Mouse (Mus musculus): ENCODE results near the gene Gmfg. TPM values are rescaled to one million over a fixed set of nuclear protein-coding genes. Genes with fewer than 3 reads are reported as not detected.

The Gmfg gene
- polyA plus RNA-seq, 1 experiment from 2014 or later = 3.4 TPM

GRCm38 (mm10) chr7:28441776-28442485 lies 4.7 kb downstream of the Gmfg start:
- no peak overlapping the region for H3K9ac ChIP-seq
- H3K9me3 ChIP-seq = no peaks in the 10 kb centered on the region
- H3K27me3 ChIP-seq (replicated peaks) = peaks cover 5% of the 10 kb centered on the region; the same call in 1 of the 2 replicates
- H3K36me3 ChIP-seq (replicated peaks) = no peaks in the 10 kb centered on the region
- H3K4me3 ChIP-seq = no peak overlapping the region
- H3K4me2 ChIP-seq = no peak overlapping the region
- ATAC-seq (replicated peaks) = no peak
- peaks cover 8% of the 10 kb centered on the region for H3K4me1 ChIP-seq
- no peak overlapping the region for H3K27ac ChIP-seq
- WGBS = 88% methylated on average over 13 of the region's 14 CpGs

DNA sequence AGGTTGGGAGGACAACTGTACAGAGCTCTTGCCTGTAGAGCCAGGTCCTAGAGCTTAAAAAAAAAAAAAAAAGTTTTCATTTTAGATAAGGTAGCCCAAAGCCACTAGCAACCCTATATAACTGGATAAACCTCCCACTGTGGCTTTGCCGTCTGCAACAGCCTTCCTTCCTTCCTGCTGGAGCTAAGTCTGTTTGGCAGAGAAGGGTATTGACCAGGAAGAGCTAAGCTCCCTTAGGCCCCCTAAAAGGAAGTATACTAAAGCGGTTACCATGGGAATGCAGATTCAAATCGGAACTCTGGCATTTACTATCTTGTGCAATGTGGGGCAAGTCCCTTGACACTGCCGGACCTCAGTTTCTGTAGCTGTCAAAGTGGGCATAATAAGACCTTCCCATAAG lies 5.4 kb downstream of the Gmfg start:
- no peak overlapping the region for H3K9ac ChIP-seq
- no peak overlapping the region for H3K4me3 ChIP-seq
- H3K4me2 ChIP-seq = no peak overlapping the region
- no peaks in the 10 kb centered on the region for H3K9me3 ChIP-seq
- no peak for ATAC-seq (replicated peaks)
- 40% methylated on average over 4 of the region's 4 CpGs for WGBS
- no peaks in the 10 kb centered on the region for H3K36me3 ChIP-seq (replicated peaks)
- H3K27ac ChIP-seq = no peak overlapping the region
- H3K27me3 ChIP-seq (replicated peaks) = peaks cover 5% of the 10 kb centered on the region; the same call in 1 of the 2 replicates
- H3K4me1 ChIP-seq = peaks cover 12% of the 10 kb centered on the region; the same call in 1 of the 2 replicates

GRCm38 (mm10) chr7:28444344-28444974 lies 7.2 kb downstream of the Gmfg start:
- Histone ChIP-seq H3K4me1 (peaks cover 14% of the 10 kb centered on the region; the same call in 1 of the 2 replicates), H3K27me3 (replicated peaks) (peaks cover 5% of the 10 kb centered on the region; the same call in 1 of the 2 replicates), H3K9ac (no peak overlapping the region), H3K9me3 (no peaks in the 10 kb centered on the region), H3K4me2 (no peak overlapping the region), H3K36me3 (replicated peaks) (no peaks in the 10 kb centered on the region), H3K27ac (no peak overlapping the region), H3K4me3 (no peak overlapping the region)
- no peak for ATAC-seq (replicated peaks)
- 86% methylated on average over 13 of the region's 13 CpGs for WGBS

DNA sequence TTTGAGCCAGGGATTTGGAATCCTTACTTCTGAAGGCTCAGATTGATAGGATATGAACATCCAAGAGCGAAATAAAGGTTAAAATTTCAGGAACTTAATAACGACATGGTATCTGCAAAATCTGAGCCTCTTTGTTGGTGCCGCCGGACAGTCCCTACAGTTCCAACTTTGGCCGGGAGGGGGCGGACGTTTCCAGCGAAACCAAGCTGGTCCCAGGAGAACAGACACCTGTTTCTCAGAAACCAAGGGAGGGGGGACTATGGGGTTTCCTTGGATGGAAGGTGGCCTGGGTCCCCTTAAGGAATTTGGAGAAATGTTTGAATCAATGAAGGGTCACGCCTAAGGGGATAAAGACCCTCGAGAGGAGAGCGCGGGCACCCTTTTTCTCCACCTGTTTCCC lies 9.2 kb downstream of the Gmfg start:
- Histone ChIP-seq H3K27ac (no peak overlapping the region), H3K9ac (no peak overlapping the region), H3K4me3 (no peak overlapping the region), H3K4me2 (no peak overlapping the region), H3K27me3 (replicated peaks) (peaks cover 5% of the 10 kb centered on the region; the same call in 1 of the 2 replicates), H3K4me1 (peaks cover 17% of the 10 kb centered on the region; the same call in 1 of the 2 replicates), H3K36me3 (replicated peaks) (no peaks in the 10 kb centered on the region), H3K9me3 (no peaks in the 10 kb centered on the region)
- no peak for ATAC-seq (replicated peaks)
- 4% methylated on average over 12 of the region's 12 CpGs for WGBS

- H3K27me3 ChIP-seq (replicated peaks) = peaks cover 5% of the 10 kb centered on the region; the same call in 1 of the 2 replicates
- no peak overlapping the region for H3K4me3 ChIP-seq
- no peak overlapping the region for H3K9ac ChIP-seq
- H3K27ac ChIP-seq = no peak overlapping the region
- no peaks in the 10 kb centered on the region for H3K9me3 ChIP-seq
- H3K4me1 ChIP-seq = peaks cover 18% of the 10 kb centered on the region; the same call in 1 of the 2 replicates
- no peaks in the 10 kb centered on the region for H3K36me3 ChIP-seq (replicated peaks)
- no peak overlapping the region for H3K4me2 ChIP-seq
- no peak for ATAC-seq (replicated peaks)
- WGBS = 16% methylated on average over 12 of the region's 12 CpGs
These were observed 10.0 kb downstream of the Gmfg start for GRCm38 (mm10) chr7:28447101-28447830.

DNA sequence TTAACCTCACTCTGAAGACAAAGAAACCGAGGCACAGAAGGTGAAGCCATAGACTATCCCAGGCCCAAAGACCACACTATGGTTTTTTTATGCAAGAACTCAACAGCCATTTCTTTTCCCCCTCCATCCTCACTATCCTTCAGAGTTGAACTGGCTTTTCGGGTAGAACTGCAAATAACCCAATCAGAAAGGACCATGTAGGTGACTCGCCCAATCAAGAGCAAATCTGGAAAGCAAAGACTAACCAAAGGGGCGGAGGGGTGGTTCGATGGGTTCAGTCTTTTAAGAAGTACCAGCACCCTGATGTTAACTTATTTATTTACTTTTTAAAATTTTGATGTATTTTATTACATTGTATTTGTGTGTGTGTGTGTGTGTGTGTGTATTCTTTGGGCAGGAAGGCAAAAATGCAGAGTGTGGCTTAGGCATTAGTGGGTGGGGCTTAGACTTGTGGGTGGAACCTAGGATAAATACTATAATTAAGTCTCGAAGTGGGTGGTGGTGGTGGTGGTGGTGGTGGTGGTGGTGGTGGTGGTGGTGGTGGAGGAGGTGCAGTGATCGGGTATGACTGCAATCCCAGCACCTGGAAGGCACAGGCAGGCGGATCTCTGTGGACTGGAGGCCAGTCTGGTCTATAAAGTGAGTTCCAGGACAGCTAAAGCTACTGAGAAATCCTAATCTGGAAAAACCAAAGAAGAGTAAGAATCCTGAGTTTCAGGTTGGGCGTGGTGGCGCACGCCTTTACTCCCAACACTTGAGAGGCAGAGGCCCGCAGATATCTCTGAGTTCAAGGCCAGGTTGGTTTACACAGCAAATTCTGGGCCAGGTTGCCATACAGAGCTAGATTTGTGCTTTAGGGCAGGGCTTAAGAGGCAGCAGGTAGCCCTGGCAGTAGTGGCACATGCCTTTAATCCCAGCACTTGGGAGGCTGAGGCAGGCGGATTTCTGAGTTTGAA lies 10.9 kb downstream of the Gmfg start:
- Histone ChIP-seq H3K9ac (no peak overlapping the region), H3K9me3 (no peaks in the 10 kb centered on the region), H3K27ac (no peak overlapping the region), H3K27me3 (replicated peaks) (peaks cover 5% of the 10 kb centered on the region; the same call in 1 of the 2 replicates), H3K4me1 (peaks cover 23% of the 10 kb centered on the region), H3K4me2 (no peak overlapping the region), H3K4me3 (no peak overlapping the region), H3K36me3 (replicated peaks) (no peaks in the 10 kb centered on the region)
- no peak for ATAC-seq (replicated peaks)
- WGBS = 72% methylated on average over 13 of the region's 13 CpGs

DNA sequence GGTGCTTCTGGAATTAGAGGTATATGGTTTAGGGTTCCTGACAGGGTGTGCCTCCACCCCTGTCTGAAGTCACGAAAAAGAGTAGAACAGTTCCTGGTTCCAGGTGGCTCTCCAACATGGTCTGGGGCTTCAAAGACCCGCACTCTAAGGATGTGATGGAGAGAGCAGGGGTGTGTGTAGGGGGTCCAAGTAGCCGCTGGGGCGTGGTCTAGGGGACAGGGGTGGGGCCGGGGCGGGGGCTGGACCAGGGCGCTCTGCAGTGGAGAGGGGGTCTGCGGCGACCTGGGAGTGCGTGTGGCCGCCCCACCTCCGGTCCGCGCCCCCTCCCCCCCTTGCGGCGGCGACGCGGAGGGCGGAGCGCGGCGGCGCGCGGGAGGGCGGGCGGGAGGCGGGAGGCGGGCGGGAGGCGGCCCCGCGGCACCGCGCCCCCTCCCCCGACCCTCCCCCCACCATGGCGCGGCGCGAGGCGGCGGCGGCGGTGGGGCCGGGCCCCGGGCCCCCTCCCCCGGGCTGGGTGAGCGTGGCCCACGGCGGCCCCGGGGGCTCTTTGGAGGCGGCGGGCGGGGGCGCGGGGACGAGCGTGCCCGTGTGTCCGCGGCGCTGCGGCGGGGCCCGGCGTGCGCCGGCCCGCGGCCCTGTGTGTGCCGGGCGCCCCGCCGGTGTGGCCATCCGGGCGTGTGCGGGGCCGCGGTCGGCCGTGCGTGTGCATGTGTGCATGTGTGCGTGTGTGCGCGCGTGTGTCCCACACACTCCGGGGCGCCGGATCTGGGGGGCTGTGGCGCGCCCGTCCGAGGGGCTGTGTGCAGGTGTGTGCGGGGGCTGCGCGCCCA lies 14.5 kb downstream of the Gmfg start, which contains the start of gene Lrfn1:
Lrfn1 (plus strand) TSS at position 450 of the 830 bp plus-strand sequence.
- H3K36me3 ChIP-seq (replicated peaks) = peaks cover 14% of the 10 kb centered on the region
- peak within 1 kb of the TSS; percentile 91 for H3K9ac ChIP-seq
- peak within 1 kb of the TSS; percentile 79 for H3K4me2 ChIP-seq
- WGBS = under 1% methylated on average over 29 of the region's 97 CpGs
- no peaks in the 10 kb centered on the region for H3K27me3 ChIP-seq (replicated peaks)
- H3K4me1 ChIP-seq = peaks cover 28% of the 10 kb centered on the region
- H3K4me3 ChIP-seq = peak within 1 kb of the TSS; percentile 91
- ATAC-seq (replicated peaks) = peak; percentile 76
- H3K27ac ChIP-seq = peak within 1 kb of the TSS; percentile 78
- H3K9me3 ChIP-seq = no peaks in the 10 kb centered on the region

DNA sequence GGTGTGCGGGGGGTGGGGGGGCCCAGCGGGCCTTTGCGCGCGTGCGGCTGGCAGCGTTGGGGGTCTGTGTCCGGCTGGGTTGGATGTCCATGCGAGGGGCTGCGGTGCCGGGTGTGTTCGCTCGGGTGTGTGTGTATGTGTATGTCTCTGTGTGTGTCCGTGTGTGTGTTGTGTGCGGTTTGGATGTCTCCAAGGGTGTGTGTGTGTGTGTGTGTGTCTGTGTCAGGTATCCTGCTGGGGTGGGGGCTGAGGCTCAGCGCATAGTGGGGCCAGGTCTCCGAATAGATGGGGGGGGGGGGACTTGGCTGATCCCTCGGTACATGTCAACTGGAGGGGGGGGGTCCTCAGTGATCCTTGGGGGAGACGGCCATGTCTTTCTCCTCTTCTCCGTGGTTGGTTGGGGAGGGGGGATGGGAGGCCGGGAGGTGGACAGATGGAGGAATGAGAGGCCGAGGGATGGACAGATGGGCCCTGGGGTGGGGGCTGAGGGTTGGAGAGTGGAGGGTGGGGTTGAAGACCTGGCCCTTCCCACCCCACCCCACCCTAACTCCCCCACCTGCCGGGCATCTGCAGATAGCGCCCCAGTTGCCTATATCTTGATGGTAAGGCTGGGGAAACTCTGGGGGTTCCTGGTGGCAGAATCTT lies 15.2 kb downstream of the Gmfg start:
- Histone ChIP-seq H3K27me3 (replicated peaks) (no peaks in the 10 kb centered on the region), H3K9ac (peak overlapping the region; percentile 91), H3K36me3 (replicated peaks) (peaks cover 22% of the 10 kb centered on the region), H3K4me1 (peaks cover 20% of the 10 kb centered on the region), H3K4me2 (peak overlapping the region; percentile 79), H3K9me3 (no peaks in the 10 kb centered on the region), H3K27ac (peak overlapping the region; percentile 78), H3K4me3 (peak overlapping the region; percentile 91)
- 1% methylated on average over 20 of the region's 24 CpGs for WGBS
- peak; percentile 68 for ATAC-seq (replicated peaks)

DNA sequence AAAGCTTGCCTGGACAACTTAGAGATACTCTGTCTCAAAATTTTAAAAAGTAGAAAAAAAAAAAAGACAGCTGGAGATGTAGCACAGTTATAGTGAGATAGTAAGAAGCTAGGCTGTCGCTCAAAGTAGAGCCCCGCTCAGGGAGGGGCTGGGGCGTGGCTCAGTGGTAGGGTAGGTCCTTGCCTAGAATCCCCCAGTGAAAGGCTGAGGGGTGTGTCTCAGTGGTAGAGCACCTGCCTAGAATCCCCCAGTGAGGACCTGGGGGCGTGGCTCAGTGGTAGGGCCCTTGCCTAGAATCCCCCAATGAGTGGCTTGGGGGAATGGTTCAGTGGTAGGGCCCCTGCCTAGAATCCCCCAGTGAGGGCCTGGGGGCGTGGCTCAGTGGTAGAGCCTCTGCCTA lies 23.1 kb downstream of the Gmfg start:
- H3K27me3 ChIP-seq (replicated peaks) = no peaks in the 10 kb centered on the region
- no peak for ATAC-seq (replicated peaks)
- H3K4me2 ChIP-seq = no peak overlapping the region
- no peak overlapping the region for H3K4me3 ChIP-seq
- no peaks in the 10 kb centered on the region for H3K9me3 ChIP-seq
- peaks cover 49% of the 10 kb centered on the region for H3K36me3 ChIP-seq (replicated peaks)
- H3K9ac ChIP-seq = no peak overlapping the region
- WGBS = 97% methylated on average over 5 of the region's 5 CpGs
- H3K27ac ChIP-seq = no peak overlapping the region
- H3K4me1 ChIP-seq = peaks cover 23% of the 10 kb centered on the region

DNA sequence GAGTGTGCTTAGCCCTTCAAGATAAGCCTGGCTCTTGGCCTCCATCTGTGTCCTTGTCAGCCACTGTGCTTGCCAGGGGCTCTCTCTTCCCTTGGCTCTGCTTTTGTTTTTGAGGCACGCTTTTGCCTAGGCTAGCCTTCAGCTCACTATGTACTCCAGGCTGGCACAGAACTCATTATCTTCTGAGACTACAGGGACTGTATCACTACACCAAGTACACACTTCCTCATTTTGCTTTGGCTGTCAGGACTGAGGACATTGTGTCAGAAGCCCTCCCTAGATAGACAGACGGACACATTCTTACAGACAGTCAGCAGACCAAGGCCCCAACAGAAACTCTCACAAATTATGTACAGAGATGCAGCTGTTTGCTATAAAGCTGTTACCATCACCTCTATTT lies 25.5 kb downstream of the Gmfg start:
- Histone ChIP-seq H3K36me3 (replicated peaks) (peaks cover 33% of the 10 kb centered on the region), H3K9me3 (no peaks in the 10 kb centered on the region), H3K4me1 (peaks cover 34% of the 10 kb centered on the region), H3K4me2 (no peak overlapping the region), H3K27me3 (replicated peaks) (0 out of 2 replicates have a peak, but pooled peaks cover 7% of the 10 kb centered on the region), H3K9ac (no peak overlapping the region), H3K4me3 (no peak overlapping the region), H3K27ac (no peak overlapping the region)
- 97% methylated on average over 2 of the region's 2 CpGs for WGBS
- no peak for ATAC-seq (replicated peaks)
